Comparison of ENCODE assay signal across 8 mouse cellular contexts in the genomic region with DNA sequence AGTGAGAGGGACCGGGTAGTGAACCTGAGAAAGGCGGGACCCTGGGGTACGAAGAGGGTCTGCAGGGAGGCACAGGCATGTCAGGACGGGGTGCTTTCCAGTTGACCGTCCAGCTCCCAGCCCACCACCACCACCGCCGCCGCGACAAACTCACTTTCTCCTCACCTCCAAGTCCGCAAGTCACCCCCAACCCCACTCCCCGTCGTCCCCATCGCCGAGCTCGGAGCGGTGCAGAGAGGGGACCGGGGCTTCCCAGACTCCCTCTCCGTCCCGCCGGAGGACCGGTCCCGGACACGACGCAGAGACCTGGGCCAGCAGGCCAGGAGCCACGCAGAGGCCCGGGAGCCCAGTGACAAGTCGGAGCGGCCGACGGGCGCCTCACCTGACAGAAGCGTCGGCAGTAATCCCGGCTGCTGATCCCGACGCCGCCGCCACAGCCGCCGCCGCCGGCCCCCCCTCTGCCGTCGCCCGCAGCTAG. TPM values are rescaled to one million over a fixed set of nuclear protein-coding genes. Genes with fewer than 3 reads are reported as not detected.
DNase-seq lines count a peak whose midpoint lies in the region; ATAC-seq and TF ChIP-seq lines count a peak whose summit lies in the region.

No protein-coding gene starts in this region.

- peaks cover 14% of the 10 kb centered on the region for H3K36me3 ChIP-seq in embryonic facial prominence, embryonic 12.5 days
- H3K36me3 ChIP-seq in hindbrain, embryonic 14.5 days (replicated peaks; ENCODE audit: control insufficient read depth, insufficient read depth): peaks cover 20% of the 10 kb centered on the region
- H3K36me3 ChIP-seq in midbrain, embryonic 13.5 days: peaks cover 12% of the 10 kb centered on the region

- H3K27ac ChIP-seq in embryonic facial prominence, embryonic 12.5 days: peak overlapping the region; percentile 97
- H3K27ac ChIP-seq in hindbrain, embryonic 14.5 days: peak overlapping the region; percentile 98
- H3K27ac ChIP-seq in midbrain, embryonic 13.5 days: peak overlapping the region; percentile 97

- no peaks in the 10 kb centered on the region for H3K9me3 ChIP-seq in embryonic facial prominence, embryonic 12.5 days
- H3K9me3 ChIP-seq in hindbrain, embryonic 14.5 days (ENCODE audit: control insufficient read depth, low read length): no peaks in the 10 kb centered on the region
- H3K9me3 ChIP-seq in midbrain, embryonic 13.5 days: no peaks in the 10 kb centered on the region

- H3K9ac ChIP-seq in embryonic facial prominence, embryonic 12.5 days: peak overlapping the region; percentile 87
- peak overlapping the region; percentile 91 for H3K9ac ChIP-seq in hindbrain, embryonic 14.5 days
- peak overlapping the region; percentile 85 for H3K9ac ChIP-seq in midbrain, embryonic 13.5 days (replicated peaks)

- intact Hi-C loops in left cerebral cortex, postnatal 36 days (cut with DNase I): loop anchor here (2.0 to 5.0 kb wide), 2 partner anchors 80 to 94 kb away; partner anchors contain the start of gene 4930453N24Rik

- WGBS in lung, adult 2 months: under 1% methylated on average over 36 of the region's 45 CpGs
- 1% methylated on average over 43 of the region's 45 CpGs for WGBS in embryonic facial prominence, embryonic 12.5 days
- 0% methylated on average over 40 of the region's 45 CpGs for WGBS in hindbrain, embryonic 14.5 days
- WGBS in midbrain, embryonic 13.5 days: 0% methylated on average over 41 of the region's 45 CpGs

- H3K4me2 ChIP-seq in embryonic facial prominence, embryonic 12.5 days (replicated peaks): peak overlapping the region; percentile 98
- peak overlapping the region; percentile 91 for H3K4me2 ChIP-seq in hindbrain, embryonic 14.5 days (replicated peaks)
- H3K4me2 ChIP-seq in midbrain, embryonic 13.5 days (replicated peaks): peak overlapping the region; percentile 95

- H3K4me3 ChIP-seq in lung, adult 2 months (replicated peaks; ENCODE audit: extremely low read depth, low read depth, low read length): peak overlapping the region; percentile 75
- peak overlapping the region; percentile 93 for H3K4me3 ChIP-seq in embryonic facial prominence, embryonic 12.5 days
- peak overlapping the region; percentile 94 for H3K4me3 ChIP-seq in hindbrain, embryonic 14.5 days (replicated peaks; ENCODE audit: low read length)
- H3K4me3 ChIP-seq in midbrain, embryonic 13.5 days (replicated peaks): peak overlapping the region; percentile 98

- no peak for TF ChIP-seq POLR2A in lung, adult 2 months (IDR thresholded peaks at IDR 0.05; ENCODE audit: borderline replicate concordance, extremely low read depth, low read depth, low read length)

- no peak for TF ChIP-seq CTCF in lung, adult 2 months (IDR thresholded peaks at IDR 0.05; ENCODE audit: insufficient read depth, low read length)

- DNase-seq in lung, adult 2 months: no peak
- DNase-seq in lung, postnatal 4 days: no peak
- peak; percentile 31 for DNase-seq in hindbrain, embryonic 14.5 days (ENCODE audit: low spot score)
- no peak for DNase-seq in left cerebral cortex, postnatal 36 days (ENCODE audit: low spot score in 2 of 2)
- no peak for DNase-seq in lung, postnatal 14 days

- peaks cover 7% of the 10 kb centered on the region for H3K4me1 ChIP-seq in lung, adult 2 months (ENCODE audit: control insufficient read depth, insufficient read depth, low read length)
- peaks cover 18% of the 10 kb centered on the region for H3K4me1 ChIP-seq in embryonic facial prominence, embryonic 12.5 days
- H3K4me1 ChIP-seq in hindbrain, embryonic 14.5 days (replicated peaks; ENCODE audit: control insufficient read depth, insufficient read depth, low read length): peaks cover 32% of the 10 kb centered on the region
- peaks cover 36% of the 10 kb centered on the region for H3K4me1 ChIP-seq in midbrain, embryonic 13.5 days (replicated peaks)

- H3K27me3 ChIP-seq in embryonic facial prominence, embryonic 12.5 days: no peaks in the 10 kb centered on the region
- no peaks in the 10 kb centered on the region for H3K27me3 ChIP-seq in hindbrain, embryonic 14.5 days (ENCODE audit: control insufficient read depth, insufficient read depth, low read length)
- H3K27me3 ChIP-seq in midbrain, embryonic 13.5 days: no peaks in the 10 kb centered on the region

- ATAC-seq in embryonic facial prominence, embryonic 12.5 days (ENCODE audit: insufficient number of reproducible peaks, insufficient read depth, low FRiP score, low TSS enrichment): peak; percentile 44
- ATAC-seq in hindbrain, embryonic 14.5 days (ENCODE audit: low FRiP score): peak; percentile 38
- ATAC-seq in midbrain, embryonic 13.5 days: peak; percentile 67
- ATAC-seq in granulocyte monocyte progenitor cell, adult 5-6 weeks (replicated peaks; ENCODE audit: poor library complexity, severe bottlenecking): no peak

RNA-seq across cellular contexts. Expression of gene Zfp654, which starts 0.3 kb away (rescaled TPM):
- polyA plus RNA-seq in lung, adult 2 months (2012; rRNA removed): 0.75 and 1.2 TPM in 2 replicates
- 8.8 and 9.0 TPM in 2 replicates for polyA plus RNA-seq in embryonic facial prominence, embryonic 12.5 days (2016; fragmentation: Nextera tagmentation; extraction: Ambion mirVana)
- 8.2 and 9.5 TPM in 2 replicates for polyA plus RNA-seq in hindbrain, embryonic 14.5 days (2014; fragmentation: Nextera tagmentation; extraction: Ambion mirVana)
- polyA plus RNA-seq in midbrain, embryonic 13.5 days (2015; fragmentation: Nextera tagmentation; extraction: Ambion mirVana): 6.2 and 6.8 TPM in 2 replicates
- total RNA-seq in granulocyte monocyte progenitor cell, adult 5-6 weeks (2014; fragmentation: Nextera tagmentation): 11.4 and 13.0 TPM in 2 replicates
- 14.8 and 16.6 TPM in 2 replicates for total RNA-seq in granulocyte monocyte progenitor cell, adult 5-6 weeks (2017)
- total RNA-seq in left cerebral cortex, postnatal 36 days (2021): 10 to 100 TPM; 16.0 to 17.4 TPM

RNA-seq across cellular contexts. Expression of gene Cggbp1, which starts 0.7 kb away (rescaled TPM):
- 8.7 and 17.4 TPM in 2 replicates for polyA plus RNA-seq in lung, adult 2 months (2012; rRNA removed)
- 106 and 115 TPM in 2 replicates for polyA plus RNA-seq in embryonic facial prominence, embryonic 12.5 days (2016; fragmentation: Nextera tagmentation; extraction: Ambion mirVana)
- polyA plus RNA-seq in hindbrain, embryonic 14.5 days (2014; fragmentation: Nextera tagmentation; extraction: Ambion mirVana): 86.9 and 103 TPM in 2 replicates
- 78.9 and 84.5 TPM in 2 replicates for polyA plus RNA-seq in midbrain, embryonic 13.5 days (2015; fragmentation: Nextera tagmentation; extraction: Ambion mirVana)
- 92.2 and 92.9 TPM in 2 replicates for total RNA-seq in granulocyte monocyte progenitor cell, adult 5-6 weeks (2014; fragmentation: Nextera tagmentation)
- total RNA-seq in granulocyte monocyte progenitor cell, adult 5-6 weeks (2017): 80.2 and 99.7 TPM in 2 replicates
- 10 to 100 TPM; 58.2 to 59.4 TPM for total RNA-seq in left cerebral cortex, postnatal 36 days (2021)
